Mouse (Mus musculus) 416B (cell line): ENCODE data around the gene 4933430I17Rik.

Source experiments
- DNase-seq: peaks from one replicate; pipeline ENCODE4 v3.0.0; 2011; ENCODE audit warnings: low read depth

Gene 4933430I17Rik

DNA sequence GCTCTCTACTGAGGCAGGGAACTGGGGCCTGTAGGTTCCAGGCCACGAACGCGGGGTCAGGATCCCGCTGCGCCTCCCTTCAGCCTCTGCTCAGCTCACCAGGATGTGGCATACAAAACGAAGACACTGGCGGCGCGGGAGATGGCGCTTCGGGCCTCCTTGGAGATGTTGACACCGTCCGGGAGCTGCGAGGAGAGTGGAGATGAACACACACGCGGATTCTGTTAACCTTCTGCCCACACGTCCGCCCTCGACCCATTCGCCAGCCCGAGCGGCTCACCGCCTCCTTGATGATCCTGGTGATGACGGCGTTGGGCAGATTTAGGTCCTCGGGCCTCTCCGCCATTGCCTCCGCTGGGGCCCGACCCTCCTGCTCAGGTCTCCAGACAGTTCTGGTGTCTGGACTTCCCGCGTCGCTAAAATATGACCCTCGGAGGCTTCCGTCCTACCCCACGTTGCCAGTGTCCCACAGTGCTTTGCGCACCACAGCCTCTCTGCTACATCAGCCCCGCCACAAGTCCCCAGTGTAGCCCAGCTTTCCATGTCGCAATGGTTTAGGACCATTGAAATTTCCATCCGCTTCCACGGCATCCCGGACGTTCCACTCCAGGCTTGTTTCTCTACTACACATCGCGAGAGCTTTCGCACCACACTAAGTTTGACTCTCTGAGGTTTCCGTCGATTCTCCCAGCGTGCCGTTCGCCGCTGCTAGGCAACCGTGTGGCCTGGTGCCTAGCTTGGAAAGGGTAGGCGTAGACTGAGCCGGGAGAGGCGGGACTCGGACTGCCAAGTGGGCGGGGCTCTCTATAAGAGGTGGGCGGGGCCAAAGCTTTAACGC lies at the start of gene 4933430I17Rik, which contains the start of gene Pole3:
TSS of gene 4933430I17Rik (plus strand) at position 719 of the 838 bp plus-strand sequence.
TSS of gene Pole3 (minus strand) at position 418 of the 838 bp plus-strand sequence.
- peak; percentile 99 for DNase-seq

DNA sequence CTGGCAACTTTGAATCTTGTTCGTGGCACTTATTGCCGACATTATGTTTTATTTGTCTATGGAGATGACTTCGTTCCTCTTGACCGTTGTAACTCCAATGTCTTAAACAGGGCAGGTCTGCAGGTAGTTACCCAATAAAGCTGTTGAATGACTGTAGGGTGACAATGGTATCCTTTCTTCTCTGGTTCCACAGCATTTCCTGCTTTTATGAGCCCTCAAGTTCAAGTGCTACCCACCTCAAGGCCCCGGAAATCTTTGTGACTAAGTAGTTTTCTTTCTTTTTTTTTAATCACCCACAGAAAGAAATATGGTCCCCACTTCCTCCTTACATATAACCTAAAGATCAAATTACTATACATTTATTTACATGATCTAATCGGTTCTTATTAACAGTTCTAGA lies 49.4 kb upstream of the 4933430I17Rik start:
- peak; percentile 37 for DNase-seq

GRCm38 (mm10) chr4:62477542-62478244 lies 47.5 kb upstream of the 4933430I17Rik start:
- DNase-seq = no peak

DNA sequence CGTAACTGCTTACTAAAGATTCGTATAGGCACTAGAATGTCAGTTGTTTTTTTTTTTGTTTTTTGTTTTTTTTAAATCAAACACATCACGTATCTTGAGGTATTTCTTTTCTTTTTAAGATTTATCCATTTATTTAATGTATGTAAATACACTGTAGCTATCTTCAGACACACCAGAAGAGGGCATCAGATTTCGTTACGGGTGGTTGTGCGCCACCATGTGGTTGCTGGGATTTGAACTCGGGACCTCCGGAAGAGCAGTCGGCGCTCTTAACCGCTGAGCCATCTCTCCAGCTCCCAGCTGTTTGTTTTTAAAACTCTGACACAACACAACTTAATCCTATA lies 45.6 kb upstream of the 4933430I17Rik start:
- peak; percentile 84 for DNase-seq

GRCm38 (mm10) chr4:62479937-62480708 lies 45.0 kb upstream of the 4933430I17Rik start, which contains the start of gene Bspry:
Bspry (plus strand) TSS chr4:62480053.
- DNase-seq = peak; percentile 77

DNA sequence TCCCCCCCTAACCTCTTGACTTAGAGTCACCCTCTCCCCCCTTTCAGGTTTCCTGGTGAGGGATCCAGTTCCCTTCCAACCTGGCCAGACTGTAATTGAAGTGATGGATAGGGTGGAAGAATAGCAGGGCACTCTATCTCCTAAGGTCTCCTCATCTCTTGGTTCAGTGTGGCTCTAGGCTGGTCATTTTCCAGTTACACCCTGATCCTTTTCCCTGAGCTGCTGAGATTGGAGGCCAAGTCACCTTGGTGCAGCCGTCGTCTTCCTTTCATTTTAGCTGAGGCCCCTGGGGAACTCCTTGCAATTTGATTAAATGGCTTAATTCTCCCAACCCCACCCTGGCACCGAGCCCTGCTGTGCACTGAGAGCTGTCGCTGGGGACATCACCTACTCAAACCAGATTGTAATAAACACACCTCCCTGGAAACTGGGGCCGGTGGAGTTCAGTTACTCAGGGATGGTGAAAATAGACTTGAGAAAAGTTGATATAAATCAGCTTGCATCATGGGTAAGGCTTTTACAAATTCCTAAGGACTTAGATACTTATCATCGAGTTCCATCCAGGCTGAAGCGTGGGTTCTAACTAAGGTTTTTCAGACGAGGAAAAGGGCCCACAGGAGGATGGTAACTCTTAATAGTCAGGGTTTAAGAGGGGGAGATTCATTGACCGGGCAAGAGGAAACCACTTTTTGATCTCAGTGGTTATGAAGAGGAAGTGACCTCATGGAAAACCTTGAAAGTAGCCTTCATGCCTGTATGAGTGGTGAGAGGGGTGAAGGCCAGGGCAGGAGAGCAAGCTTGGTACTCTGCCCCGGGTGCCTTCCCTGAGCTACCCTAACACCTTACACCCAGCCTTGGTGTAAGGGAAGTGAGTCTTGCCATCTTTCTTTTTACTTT lies 44.2 kb upstream of the 4933430I17Rik start:
- peak; percentile 98 for DNase-seq

- peak; percentile 67 for DNase-seq
Observed at GRCm38 (mm10) chr4:62484928-62485327, 40.2 kb upstream of the 4933430I17Rik start.

GRCm38 (mm10) chr4:62485450-62486161 lies 39.6 kb upstream of the 4933430I17Rik start:
- peak; percentile 33 for DNase-seq

- DNase-seq = no peak
Observed at GRCm38 (mm10) chr4:62486162-62486696, 38.9 kb upstream of the 4933430I17Rik start.

GRCm38 (mm10) chr4:62487172-62487571 lies 38.0 kb upstream of the 4933430I17Rik start:
- DNase-seq = no peak

- DNase-seq = no peak
Observed at GRCm38 (mm10) chr4:62487914-62488313, 37.3 kb upstream of the 4933430I17Rik start.

DNA sequence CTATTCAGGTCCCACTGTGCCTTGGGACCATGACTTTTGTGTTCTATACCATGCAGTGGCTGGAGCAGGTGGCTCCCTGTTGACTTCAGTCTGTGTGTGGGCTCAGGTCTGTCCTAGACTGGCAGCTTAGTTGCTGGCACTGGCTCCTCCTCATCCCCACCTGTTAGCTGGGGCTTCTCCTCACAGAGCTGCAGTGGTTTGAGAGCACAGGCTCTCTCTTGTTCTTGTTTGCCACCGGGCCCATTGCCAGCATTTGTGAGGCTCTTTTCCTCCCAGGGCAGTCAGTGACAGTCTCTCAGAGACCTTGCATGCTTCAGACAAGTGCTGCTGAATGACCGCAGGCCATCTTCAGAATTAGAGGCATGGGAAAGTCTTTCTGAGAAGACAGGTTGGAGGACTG lies 32.5 kb upstream of the 4933430I17Rik start:
- no peak for DNase-seq

- no peak for DNase-seq
Observed at GRCm38 (mm10) chr4:62494230-62494629, 30.9 kb upstream of the 4933430I17Rik start.

DNA sequence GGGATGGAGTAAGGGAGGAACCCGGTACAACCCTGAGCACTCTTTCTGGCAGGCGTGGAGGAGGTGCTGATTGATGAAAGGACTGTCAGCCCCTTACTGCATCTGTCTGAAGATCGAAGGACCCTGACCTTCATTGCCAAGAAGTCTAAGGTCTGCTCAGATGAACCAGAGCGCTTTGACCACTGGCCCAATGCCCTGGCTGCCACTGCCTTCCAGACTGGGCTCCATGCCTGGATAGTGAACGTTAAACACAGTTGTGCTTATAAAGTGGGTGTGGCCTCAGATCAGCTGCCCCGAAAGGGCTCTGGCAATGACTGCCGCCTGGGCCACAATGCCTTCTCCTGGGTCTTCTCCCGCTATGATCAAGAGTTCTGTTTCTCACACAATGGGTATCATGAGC lies 29.2 kb upstream of the 4933430I17Rik start:
- DNase-seq = no peak

GRCm38 (mm10) chr4:62496815-62497214 lies 28.4 kb upstream of the 4933430I17Rik start:
- DNase-seq = peak; percentile 98

- DNase-seq = no peak
Observed at GRCm38 (mm10) chr4:62500799-62501198, 24.4 kb upstream of the 4933430I17Rik start.

GRCm38 (mm10) chr4:62501534-62501933 lies 23.6 kb upstream of the 4933430I17Rik start:
- no peak for DNase-seq

DNA sequence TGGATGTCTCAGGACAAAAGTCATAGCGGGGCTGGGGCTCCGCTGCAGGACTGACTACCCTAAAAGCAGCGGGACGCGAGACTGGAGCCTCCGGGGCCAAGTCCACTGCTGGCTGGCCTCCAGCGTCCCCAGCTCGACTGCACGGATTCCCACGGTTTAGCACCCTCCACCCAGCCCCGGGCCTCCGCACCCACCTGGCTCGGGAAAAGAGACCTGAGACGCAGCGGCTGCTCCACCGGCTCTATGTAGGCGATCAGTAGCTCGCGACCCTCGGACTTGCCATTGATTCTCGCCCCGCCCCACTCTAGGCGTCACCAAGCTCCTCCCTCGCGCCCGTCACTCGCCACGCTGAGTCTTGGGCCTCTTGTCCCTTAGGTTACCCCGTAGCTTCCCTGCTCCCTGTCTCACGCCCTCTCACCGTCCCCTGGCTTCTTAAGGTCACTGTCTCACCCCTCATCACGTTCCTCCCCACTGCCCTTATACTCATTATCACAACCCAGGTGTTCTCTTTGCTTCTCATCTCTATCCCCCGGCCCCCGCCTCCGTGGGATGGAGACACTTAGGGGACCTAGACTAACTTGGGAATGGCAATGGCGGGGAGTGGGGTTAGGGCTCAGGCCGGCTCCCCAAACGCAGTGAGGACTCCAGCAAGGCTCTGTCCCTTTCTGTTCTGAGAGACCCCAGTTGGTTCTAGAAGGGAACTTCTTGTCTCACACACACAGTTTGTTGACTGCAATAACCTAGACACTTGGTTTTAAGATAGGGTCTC lies 23.0 kb upstream of the 4933430I17Rik start:
- DNase-seq = peak; percentile 96

DNA sequence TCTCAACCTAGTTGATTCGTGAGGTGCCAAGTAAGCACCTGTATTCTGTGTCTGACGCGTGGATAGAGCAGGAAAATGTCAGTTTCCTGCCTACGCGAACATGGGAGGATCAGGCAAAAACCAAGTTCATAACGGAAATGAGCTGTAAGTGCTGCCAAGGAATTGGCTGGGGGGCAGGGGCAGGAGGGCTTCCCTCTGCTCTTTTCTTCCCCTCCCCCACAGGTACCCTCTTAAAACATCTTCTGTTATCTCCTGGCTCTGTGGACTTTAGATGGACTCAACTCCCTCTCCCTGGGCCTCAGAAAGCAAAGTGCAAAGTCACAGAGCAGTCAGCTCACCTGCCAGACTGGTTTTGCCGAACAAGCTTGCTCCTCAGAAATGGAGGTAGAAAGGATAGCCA lies 22.2 kb upstream of the 4933430I17Rik start:
- peak; percentile 49 for DNase-seq
